Mouse (Mus musculus) kidney, postnatal 36 days (tissue): ENCODE measurements around the gene Brs3.

ENCODE experiments used
- DNase-seq, 2 experiments: peaks; one replicate each; pipeline ENCODE4 v3.0.0; 2021 to 2022; ENCODE audit warnings: mixed read lengths in 2 of 2

Gene Brs3

DNA sequence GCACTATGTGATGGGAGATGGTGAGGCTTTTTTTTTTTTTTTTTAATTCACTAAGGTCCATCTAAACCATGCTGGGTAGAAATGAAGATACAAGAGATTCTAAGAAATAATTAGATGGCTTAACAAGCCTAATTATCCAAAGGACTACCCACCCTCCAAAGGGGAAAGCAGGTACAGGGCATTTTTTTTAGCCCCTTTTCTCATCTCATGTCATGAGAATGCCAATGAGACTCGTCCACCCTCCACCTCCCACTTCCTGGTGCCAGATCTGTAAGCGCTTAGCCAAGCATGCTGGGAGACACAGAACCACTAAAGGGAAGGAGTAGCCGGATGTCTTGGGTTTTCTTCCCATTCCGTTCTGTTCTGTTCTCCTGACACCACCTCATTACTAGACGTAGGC lies at the start of gene Brs3:
Brs3 (plus strand) TSS at position 301 of the 400 bp plus-strand sequence.
- DNase-seq: no peak

DNA sequence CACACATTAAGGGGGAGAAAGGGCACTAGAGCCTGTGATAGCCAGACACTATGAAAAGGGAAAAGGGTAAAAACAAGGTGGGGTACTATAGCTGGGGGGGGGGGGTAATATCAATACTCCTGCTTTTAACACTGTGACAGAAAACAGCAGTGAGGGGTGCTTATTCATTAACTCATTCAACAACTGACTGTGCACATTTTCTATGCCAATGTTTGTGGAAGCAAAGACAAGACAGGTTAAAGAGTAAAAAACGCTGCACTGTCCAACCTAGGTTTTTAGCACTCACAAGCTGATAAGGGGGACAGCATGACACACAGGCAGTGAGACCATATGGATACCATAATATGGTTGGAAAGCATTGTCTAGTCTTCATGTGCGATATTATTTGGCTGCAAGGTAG lies 30.0 kb upstream of the Brs3 start:
- DNase-seq: peak in 1 of 2 experiments; percentile 27

DNA sequence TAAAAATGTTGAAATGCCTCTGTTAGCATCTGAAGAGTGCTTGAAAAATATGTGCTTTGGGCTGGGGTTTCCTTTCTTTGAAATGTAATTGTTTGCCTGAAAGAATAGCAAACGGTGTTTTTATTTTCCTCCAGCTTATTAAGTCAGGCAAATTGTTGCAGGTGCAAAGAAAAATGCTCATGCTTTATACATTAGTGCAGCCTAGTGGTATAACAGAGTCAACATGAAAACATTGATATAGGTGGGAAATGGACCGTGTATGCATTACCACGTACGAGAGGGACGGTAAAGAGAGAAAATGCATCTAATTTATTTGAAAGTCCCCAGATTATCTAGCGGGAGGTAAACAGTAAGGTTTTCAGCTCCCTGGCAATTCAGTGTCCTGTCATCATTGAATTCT lies 995 bp downstream of the Brs3 start:
- no peak for DNase-seq

DNA sequence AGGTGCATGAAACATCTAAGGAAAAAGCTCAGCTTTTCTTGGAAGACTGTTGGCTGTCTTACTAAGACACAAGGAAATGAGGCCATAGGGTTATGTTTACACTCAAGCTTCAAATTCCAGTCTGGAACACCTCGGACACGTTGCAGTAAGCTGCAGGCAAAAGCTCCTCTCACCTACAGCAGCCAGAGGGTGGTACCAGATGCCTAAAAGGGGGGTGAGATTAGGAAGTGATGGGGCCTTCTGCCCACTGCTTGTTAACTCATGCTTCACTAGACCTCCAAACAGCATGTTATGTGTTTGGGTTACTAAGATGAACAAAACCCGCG lies 9.9 kb downstream of the Brs3 start:
- no peak for DNase-seq

- peak; percentile 71 to 86 for DNase-seq
Observed at GRCm38 (mm10) chrX:57053174-57053992, 10.5 kb downstream of the Brs3 start, which contains the start of gene Htatsf1. Gene Htatsf1, plus strand, starts transcription at chrX:57053583.

DNA sequence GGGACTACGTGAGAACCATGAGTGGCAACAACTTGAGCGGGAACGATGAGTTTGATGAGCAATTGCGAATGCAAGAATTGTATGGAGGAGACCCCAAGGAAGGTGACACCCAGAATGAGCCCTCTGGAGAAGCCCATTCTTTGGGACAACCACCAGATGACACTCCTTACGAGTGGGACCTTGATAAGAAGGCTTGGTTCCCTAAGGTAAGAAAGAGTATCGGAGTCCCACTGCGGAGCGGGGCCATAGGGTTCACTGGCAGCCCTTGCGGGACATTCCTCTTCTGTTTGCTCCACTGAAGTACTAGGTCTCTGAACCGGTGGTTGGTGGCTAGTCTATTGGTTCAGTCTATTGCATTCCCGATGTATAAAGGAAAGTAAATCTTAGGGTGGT lies 11.1 kb downstream of the Brs3 start:
- DNase-seq: no peak

GRCm38 (mm10) chrX:57081496-57081895 lies 38.6 kb downstream of the Brs3 start:
- DNase-seq: no peak

DNA sequence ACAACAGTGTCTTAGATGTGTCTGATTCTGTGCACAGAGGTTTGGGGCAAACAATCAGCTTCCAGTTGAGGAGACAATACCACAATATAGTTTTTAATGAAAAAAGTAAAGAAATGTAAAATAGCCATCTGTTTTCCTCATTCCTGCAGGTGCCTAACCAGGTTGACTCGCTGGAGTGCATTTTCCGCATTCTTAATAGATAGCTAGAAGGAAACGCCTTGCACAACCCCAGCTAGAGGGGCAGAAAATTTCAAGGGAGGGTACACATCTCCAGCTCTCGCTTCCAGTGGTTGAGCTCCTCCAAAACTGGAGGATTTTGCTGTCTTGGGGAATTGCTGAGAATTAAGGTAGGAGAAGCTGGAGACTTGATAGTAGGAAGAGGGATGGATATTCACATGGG lies 44.9 kb downstream of the Brs3 start, which contains the start of gene Vgll1:
Vgll1 (plus strand) TSS at position 301 of the 400 bp plus-strand sequence.
- DNase-seq: no peak
